Mouse (Mus musculus) telencephalon, adult 2 months (tissue): ENCODE measurements at regions not wholly inside any gene's neighbourhood (a gene's known extent, or its start where the extent isn't known, plus 50 kb on each side); places are given as distances from the start of the nearest gene placed in this dataset.
A peak's percentile ranks its signal among the peaks of the same experiment; 100 is the strongest.

Experiments used
- DNase-seq: peaks from one replicate; pipeline ENCODE4 v3.0.0-alpha.2; 2011; ENCODE audit warnings: low read depth, low spot score

- no peak for DNase-seq
These were observed 83.0 kb upstream of the Otos start for GRCm38 (mm10) chr1:92731353-92732282.

- no peak for DNase-seq
These were observed 81.9 kb upstream of the Otos start for GRCm38 (mm10) chr1:92730576-92730975.

GRCm38 (mm10) chr1:92727961-92728360, 79.3 kb upstream of the Otos start:
- peak; percentile 72 for DNase-seq

- DNase-seq = no peak
These were observed 78.7 kb upstream of the Otos start for GRCm38 (mm10) chr1:92727371-92727770.

- peak; percentile 73 for DNase-seq
These were observed 77.7 kb upstream of the Otos start for GRCm38 (mm10) chr1:92726341-92726740.

GRCm38 (mm10) chr1:92724135-92724534, 75.5 kb upstream of the Otos start:
- no peak for DNase-seq

GRCm38 (mm10) chr1:92720567-92720966, 71.9 kb upstream of the Otos start:
- DNase-seq = no peak

GRCm38 (mm10) chr1:92719864-92720263, 71.2 kb upstream of the Otos start:
- no peak for DNase-seq

- DNase-seq = no peak
These were observed 69.5 kb upstream of the Otos start for GRCm38 (mm10) chr1:92718108-92718507.

GRCm38 (mm10) chr1:92714725-92715324, 66.2 kb upstream of the Otos start:
- no peak for DNase-seq

- DNase-seq = peak; percentile 79
These were observed 63.7 kb upstream of the Otos start for GRCm38 (mm10) chr1:92712366-92712765.

GRCm38 (mm10) chr1:92710321-92710839, 61.7 kb upstream of the Otos start:
- DNase-seq = no peak

- no peak for DNase-seq
These were observed 60.7 kb upstream of the Otos start for GRCm38 (mm10) chr1:92709190-92709850.

- no peak for DNase-seq
These were observed 59.6 kb upstream of the Otos start for GRCm38 (mm10) chr1:92707917-92708897.

- no peak for DNase-seq
These were observed 58.8 kb upstream of the Otos start for GRCm38 (mm10) chr1:92707441-92707840.

- DNase-seq = no peak
These were observed 55.3 kb upstream of the Otos start for GRCm38 (mm10) chr1:92703903-92704302.

- no peak for DNase-seq
These were observed 54.6 kb upstream of the Otos start for GRCm38 (mm10) chr1:92703270-92703669.

GRCm38 (mm10) chr1:92700107-92700506, 51.5 kb upstream of the Otos start:
- DNase-seq = no peak

- no peak for DNase-seq
These were observed 51.1 kb upstream of the Otos start for GRCm38 (mm10) chr1:92699697-92700096.

- peak; percentile 43 for DNase-seq
These were observed 50.4 kb upstream of the Otos start for GRCm38 (mm10) chr1:92699048-92699447.

- DNase-seq = no peak
These were observed 49.9 kb upstream of the Otos start for GRCm38 (mm10) chr1:92698541-92698940.
